Mouse (Mus musculus) cortical plate, adult 2 months (tissue): ENCODE measurements around the gene Cbr2. TPM values are rescaled to one million over a fixed set of nuclear protein-coding genes. Genes with fewer than 3 reads are reported as not detected.
A peak's percentile ranks its signal among the peaks of the same experiment; 100 is the strongest.

ENCODE experiments used
- H3K27ac ChIP-seq: fragments of 200-500 bp; 2 replicates; pipeline ENCODE4 v1.5.1; 2012; ENCODE audit warnings: low read length, control low read depth, inconsistent platforms; ENCODE audit not compliant: insufficient read depth
- H3K4me1 ChIP-seq: fragments of 200-500 bp; 2 replicates; pipeline ENCODE4 v1.6.1; 2011; ENCODE audit warnings: low read length; ENCODE audit not compliant: control insufficient read depth, insufficient read depth
- H3K4me3 ChIP-seq: fragments of 200-500 bp; 2 replicates; pipeline ENCODE4 v1.5.1; 2011; ENCODE audit warnings: mild to moderate bottlenecking, low read length, control low read depth; ENCODE audit not compliant: insufficient read depth
- CTCF ChIP-seq: fragments of 200-500 bp; IDR thresholded peaks from 2 replicates; pipeline ENCODE4 v1.5.1; 2011; ENCODE audit warnings: mild to moderate bottlenecking, control low read depth, low read length; ENCODE audit not compliant: insufficient read depth; ENCODE audit errors: extremely low read depth
- POLR2A ChIP-seq: fragments of 200-500 bp; IDR thresholded peaks from 2 replicates; pipeline ENCODE4 v1.6.1; 2011; ENCODE audit warnings: mild to moderate bottlenecking, low read length, control low read depth; ENCODE audit not compliant: insufficient read depth; ENCODE audit errors: extremely low read depth
- polyA plus RNA-seq: library from polyadenylated mRNA; depleted of rRNA; stranded (reverse); fragments of >200 nt; gene quantifications from 2 replicates; pipeline ENCODE4 v1.2.3, GENCODE M21; 2012

The Cbr2 gene
- polyA plus RNA-seq, 1 experiment = 4.9 TPM

DNA sequence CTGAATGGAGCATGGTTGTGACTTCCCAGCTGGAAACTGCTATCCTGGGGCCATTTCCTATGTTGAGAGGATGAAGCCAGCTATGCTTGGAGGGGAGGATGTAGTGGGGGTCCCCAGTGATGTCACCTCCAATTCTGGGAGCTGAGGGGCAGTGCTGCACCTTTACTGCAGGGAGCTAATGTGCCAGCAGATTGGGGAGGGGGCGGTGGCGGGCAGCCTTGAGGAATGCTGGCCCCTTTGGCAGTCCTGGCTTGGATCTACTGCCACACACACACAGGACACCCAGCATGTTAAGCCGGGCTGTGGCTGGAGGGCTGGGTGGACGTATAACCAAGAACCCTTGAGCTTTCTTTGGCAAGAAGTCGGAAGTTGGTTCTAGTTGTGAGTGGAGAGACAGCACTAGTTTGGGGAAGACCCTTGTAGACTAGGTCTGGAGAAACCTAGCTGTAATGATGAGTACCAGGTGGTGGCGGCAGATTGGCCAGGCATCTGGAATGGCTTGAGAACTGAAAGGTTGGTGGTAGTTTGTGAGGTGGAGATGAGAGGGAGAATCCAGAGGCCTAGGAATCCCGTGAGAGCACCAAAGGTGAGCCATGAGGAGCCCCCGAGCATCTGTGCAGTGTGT, 19.8 kb downstream of the Cbr2 start:
- TF ChIP-seq CTCF (no peak), POLR2A (no peak)
- H3K27ac ChIP-seq = no peak overlapping the region
- H3K4me1 ChIP-seq = peaks cover 3% of the 10 kb centered on the region
- no peak overlapping the region for H3K4me3 ChIP-seq

DNA sequence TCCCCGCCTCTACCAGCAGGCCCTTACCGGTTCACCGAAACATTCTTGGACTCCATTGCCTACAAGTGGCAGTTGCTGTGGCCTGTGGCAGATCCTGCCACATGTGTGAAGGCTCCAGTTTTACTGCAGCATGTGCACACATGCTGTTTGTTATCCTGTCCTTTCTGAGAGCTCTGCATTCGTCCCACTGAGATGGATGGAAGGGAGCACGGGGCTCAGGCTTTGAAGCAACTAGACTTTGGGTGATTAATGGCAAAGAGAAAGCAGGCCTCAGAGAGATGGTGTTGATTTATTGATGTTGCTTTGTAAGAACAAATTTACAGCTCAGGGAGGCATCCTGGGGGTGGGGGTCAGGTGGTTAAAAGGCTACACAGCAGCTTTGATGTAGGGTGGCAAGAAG, 21.2 kb downstream of the Cbr2 start:
- Histone ChIP-seq H3K27ac (no peak overlapping the region), H3K4me3 (no peak overlapping the region), H3K4me1 (peaks cover 3% of the 10 kb centered on the region)
- TF ChIP-seq POLR2A = no peak
- TF ChIP-seq CTCF = no peak

DNA sequence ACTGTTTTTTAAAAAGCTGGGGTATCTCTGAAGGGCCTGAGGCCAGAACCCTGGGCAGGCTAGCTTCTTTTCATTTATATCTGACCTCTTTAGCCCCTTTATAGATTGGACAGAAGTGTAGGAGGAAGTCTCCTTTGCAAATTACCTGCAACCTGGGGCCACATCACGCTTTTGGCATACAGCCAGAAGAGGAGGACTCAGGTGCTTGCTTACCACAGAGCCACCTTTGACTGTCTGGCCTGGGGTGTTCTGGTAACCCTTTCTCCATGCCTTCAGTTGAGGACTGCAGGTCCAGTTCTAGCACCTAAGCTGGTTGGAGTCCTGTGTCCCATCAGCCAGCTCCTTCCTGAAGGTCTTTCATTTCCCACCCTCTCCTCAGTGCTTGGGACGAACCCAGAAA, 22.4 kb downstream of the Cbr2 start:
- Histone ChIP-seq H3K27ac (no peak overlapping the region), H3K4me1 (peaks cover under 1% of the 10 kb centered on the region), H3K4me3 (no peak overlapping the region)
- no peak for TF ChIP-seq CTCF
- TF ChIP-seq POLR2A = no peak

DNA sequence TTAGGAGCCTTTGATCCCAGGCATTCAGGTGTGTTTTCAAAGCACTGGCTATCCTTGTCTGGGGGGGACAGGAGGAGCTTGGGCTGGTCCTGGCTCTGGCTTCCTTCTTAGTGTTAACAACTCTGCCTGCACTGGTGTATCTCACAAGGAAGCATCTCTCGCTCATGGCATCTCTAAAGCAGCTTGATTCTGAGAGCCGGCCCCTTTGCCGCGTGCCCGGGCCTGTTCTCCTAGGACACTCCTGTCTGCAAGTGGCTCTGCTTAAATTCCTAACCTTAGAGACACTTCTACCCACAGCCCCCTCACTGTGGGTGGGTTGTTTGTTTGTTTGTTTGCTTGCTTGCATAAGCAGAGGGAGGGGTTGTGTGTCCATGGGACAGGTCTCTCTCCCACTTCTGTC, 23.9 kb downstream of the Cbr2 start:
- no peak overlapping the region for H3K4me3 ChIP-seq
- H3K4me1 ChIP-seq = no peaks in the 10 kb centered on the region
- TF ChIP-seq CTCF (no peak), POLR2A (no peak)
- H3K27ac ChIP-seq = peak overlapping the region; percentile 40; the same call in 1 of the 2 replicates

DNA sequence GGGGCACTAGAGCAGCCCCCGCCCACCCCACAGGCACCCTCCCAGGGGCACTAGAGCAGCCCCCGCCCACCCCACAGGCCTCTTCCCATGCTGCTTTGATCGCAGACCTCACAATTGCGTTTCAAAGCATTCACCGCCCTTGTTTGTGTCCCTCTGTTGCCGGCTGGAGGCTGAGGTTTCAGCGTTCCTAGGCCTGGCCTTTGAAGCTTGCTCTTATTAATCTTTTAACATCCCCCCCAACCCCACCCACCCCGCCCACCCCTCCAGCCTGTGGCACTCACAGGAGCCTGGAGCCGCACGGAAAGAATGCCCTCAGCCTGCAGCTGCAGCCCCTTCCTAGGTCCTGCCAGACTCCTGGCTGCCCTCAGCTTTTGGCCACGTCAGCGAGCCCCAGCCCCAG, 24.7 kb downstream of the Cbr2 start:
- no peaks in the 10 kb centered on the region for H3K4me1 ChIP-seq
- no peak overlapping the region for H3K4me3 ChIP-seq
- no peak overlapping the region for H3K27ac ChIP-seq
- TF ChIP-seq POLR2A (no peak), CTCF (no peak)

DNA sequence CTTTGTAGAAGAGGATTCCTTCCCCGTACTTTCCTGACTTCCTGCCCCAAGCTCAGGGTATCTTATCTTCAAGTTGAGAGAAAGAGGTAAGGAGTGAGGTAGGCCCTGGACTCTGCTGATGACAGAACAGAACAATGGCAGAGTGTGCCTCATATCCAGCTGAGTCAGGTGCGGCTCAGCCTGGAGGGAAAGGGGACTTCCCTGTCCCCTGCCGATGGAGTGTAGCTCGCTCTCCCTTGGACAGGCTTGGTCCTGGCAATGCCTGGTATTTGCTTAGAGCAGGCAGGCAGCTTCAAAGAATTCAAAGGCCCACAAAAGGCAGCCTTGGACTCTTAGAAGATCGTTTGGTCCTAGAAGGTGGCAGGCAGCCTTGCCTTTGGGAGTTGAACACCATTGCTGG, 25.8 kb downstream of the Cbr2 start:
- Histone ChIP-seq H3K4me3 (no peak overlapping the region), H3K4me1 (no peaks in the 10 kb centered on the region), H3K27ac (0 out of 2 replicates have a peak overlapping the region, but pooled peaks have one; percentile 48)
- no peak for TF ChIP-seq CTCF
- no peak for TF ChIP-seq POLR2A

DNA sequence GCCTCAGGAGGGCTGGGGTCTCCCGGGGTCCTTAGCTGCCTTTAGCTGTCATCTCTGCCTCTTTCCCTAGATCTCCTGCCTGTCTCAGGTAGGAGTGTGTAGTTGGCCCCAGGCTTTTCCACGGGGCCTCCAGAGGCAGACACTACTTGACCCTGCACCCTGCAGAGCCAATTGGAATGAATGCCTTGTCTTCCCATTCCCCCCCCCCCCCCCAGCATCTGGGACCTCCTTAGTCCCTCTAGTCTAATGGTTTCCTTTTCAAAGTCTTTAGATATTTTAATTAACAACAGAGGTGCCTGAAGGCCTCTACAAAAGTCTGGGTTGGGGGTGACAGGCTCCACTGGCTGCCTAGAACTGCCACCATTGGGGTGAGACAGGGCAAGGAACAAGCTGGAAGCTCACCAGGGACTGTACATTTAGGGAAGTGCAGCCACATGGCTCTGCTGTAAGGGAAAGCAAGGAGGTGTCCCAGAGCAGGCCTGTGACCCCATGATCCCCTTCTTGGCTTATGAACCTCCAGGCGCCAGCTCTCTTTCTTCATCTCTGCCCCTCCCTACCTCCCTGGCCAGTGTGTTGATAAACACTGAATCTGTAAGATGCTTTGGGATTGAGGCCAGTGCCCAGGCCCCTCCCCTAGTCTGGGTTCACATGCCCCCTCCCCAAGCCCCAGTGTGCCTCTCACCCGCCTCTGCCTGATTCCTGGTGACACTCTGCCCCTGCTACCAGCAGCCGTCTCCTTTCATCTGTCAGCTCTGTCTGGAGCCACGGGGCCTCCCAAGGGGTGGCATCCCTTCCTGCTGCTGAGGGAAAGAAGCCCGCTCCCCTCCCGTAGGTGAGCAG, 27.2 kb downstream of the Cbr2 start:
- Histone ChIP-seq H3K27ac (peak overlapping the region; percentile 35; the same call in 1 of the 2 replicates), H3K4me1 (no peaks in the 10 kb centered on the region), H3K4me3 (no peak overlapping the region)
- TF ChIP-seq CTCF = no peak
- no peak for TF ChIP-seq POLR2A

DNA sequence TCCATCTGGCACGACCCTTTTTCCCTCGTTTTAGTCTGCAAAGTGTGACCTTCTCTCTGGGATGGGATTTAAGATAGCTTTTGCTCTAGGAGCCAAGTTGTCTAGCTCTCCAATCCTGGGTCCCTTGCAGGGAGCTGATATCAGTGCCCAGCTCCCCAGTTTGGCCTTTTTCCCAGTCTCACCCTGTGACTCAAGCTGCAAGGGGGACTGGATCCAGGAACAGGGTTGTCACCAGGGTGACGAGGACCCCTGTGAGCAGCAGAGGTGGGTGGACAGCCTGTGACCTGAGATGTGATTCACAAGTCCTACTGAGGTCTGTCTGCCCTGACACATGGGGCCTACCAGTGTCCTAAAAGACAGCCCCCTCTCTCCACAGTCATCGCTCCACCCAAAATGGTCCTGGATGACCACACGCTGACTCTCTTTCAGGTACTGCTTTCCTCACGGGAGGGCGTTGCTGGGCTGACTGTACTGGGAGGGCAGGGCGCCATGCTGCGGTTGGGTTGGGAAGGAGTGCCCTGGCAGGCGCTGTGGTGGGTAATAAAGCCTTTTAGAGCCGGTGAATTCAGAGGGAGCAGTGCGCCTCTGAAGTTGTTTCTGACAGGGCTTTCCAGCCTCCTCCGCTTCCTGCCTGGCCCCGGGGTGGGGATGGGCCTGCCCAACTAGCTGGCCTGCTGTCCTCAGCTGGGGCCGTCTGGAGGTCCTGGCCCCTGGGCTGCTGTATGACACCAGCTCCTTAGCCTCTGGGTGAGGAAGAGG, 28.0 kb downstream of the Cbr2 start:
- Histone ChIP-seq H3K27ac (peak overlapping the region; percentile 35; the same call in 1 of the 2 replicates), H3K4me3 (no peak overlapping the region), H3K4me1 (no peaks in the 10 kb centered on the region)
- TF ChIP-seq POLR2A = no peak
- no peak for TF ChIP-seq CTCF

DNA sequence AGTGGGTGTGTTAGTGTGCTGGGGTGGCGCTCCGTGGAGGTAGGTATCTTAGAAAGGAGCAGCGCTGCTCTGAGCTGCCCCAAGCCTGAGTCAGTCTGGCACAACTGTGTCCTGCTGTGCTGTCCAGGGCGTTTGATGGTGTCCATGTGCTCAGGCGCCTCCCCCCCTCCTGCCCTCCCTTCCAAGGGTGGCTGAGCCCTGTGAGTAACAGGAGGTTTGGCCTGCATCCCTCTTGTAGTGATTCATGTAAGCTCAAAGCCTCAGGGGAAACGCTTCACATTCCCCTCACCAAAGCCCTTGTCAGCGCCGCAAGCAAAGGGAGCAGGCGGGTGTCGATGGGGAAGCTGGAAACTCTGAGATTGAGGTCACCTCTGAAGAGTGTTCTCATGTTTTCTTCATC, 34.2 kb downstream of the Cbr2 start:
- no peak overlapping the region for H3K4me3 ChIP-seq
- H3K27ac ChIP-seq = no peak overlapping the region
- no peak for TF ChIP-seq CTCF
- no peak for TF ChIP-seq POLR2A
- H3K4me1 ChIP-seq = no peaks in the 10 kb centered on the region

DNA sequence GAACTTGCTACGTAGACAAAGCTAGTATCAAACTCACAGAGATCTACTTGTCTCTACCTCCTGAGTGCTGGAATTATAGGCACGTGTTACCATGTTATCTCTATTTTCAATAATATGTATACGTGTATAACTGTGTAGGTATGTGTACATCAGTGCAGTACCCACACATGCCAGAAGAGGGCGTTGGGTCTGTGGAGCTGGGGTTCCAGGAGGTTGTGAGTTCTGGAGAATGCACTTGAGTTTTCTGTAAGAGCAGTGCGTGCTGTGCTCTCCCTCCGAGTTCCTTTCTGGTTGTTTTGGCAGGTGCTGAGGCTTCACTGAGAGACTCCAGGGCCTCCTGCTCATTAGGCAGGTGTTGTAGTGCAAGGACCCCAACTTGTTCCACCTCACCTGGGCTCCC, 35.3 kb downstream of the Cbr2 start:
- no peak overlapping the region for H3K27ac ChIP-seq
- no peak overlapping the region for H3K4me3 ChIP-seq
- no peaks in the 10 kb centered on the region for H3K4me1 ChIP-seq
- TF ChIP-seq POLR2A (no peak), CTCF (0 out of 2 replicates have a peak, but pooled peaks have one; percentile 7)
